Mouse (Mus musculus) testis, adult 2 months (tissue): Measurements from ENCODE around the gene Maea. TPM values are rescaled to one million over a fixed set of nuclear protein-coding genes. Genes with fewer than 3 reads are reported as not detected.

ENCODE experiments used
- H3K27ac ChIP-seq: fragments of 200-500 bp; 2 replicates; pipeline ENCODE4 v1.5.1; 2012; ENCODE audit warnings: low read depth, low read length; ENCODE audit not compliant: control insufficient read depth, insufficient read depth
- H3K27me3 ChIP-seq: fragments of 200-500 bp; 2 replicates; pipeline ENCODE4 v1.6.1; 2012; ENCODE audit warnings: mild to moderate bottlenecking, low read length, moderate library complexity; ENCODE audit not compliant: control insufficient read depth, insufficient read depth
- H3K36me3 ChIP-seq: fragments of 200-500 bp; 2 replicates; pipeline ENCODE4 v1.6.1; 2012; ENCODE audit warnings: mild to moderate bottlenecking, low read length; ENCODE audit not compliant: control insufficient read depth, insufficient read depth
- H3K4me1 ChIP-seq: fragments of 200-500 bp; 2 replicates; pipeline ENCODE4 v1.6.1; 2012; ENCODE audit warnings: low read length; ENCODE audit not compliant: control insufficient read depth, insufficient read depth
- H3K4me3 ChIP-seq: fragments of 200-500 bp; 2 replicates; pipeline ENCODE4 v1.5.1; 2012; ENCODE audit warnings: low read depth, mild to moderate bottlenecking, low read length, moderate library complexity, mixed read lengths; ENCODE audit not compliant: control insufficient read depth
- CTCF ChIP-seq: fragments of 200-500 bp; IDR thresholded peaks from 2 replicates; pipeline ENCODE4 v1.5.1; 2012; ENCODE audit warnings: low read depth, mild to moderate bottlenecking, inconsistent platforms, low read length, moderate library complexity; ENCODE audit not compliant: control insufficient read depth, insufficient read depth, insufficient replicate concordance
- POLR2A ChIP-seq: fragments of 200-500 bp; IDR thresholded peaks from 2 replicates; pipeline ENCODE4 v1.6.1; 2012; ENCODE audit warnings: low read depth, mild to moderate bottlenecking, inconsistent platforms, low read length, moderate library complexity; ENCODE audit not compliant: control insufficient read depth
- polyA plus RNA-seq: library from polyadenylated mRNA; depleted of rRNA; stranded (reverse); fragments of >200 nt; gene quantifications from 2 replicates; pipeline ENCODE4 v1.2.3, GENCODE M21; 2012

Maea gene
- polyA plus RNA-seq, 1 experiment = 98.3 TPM

DNA sequence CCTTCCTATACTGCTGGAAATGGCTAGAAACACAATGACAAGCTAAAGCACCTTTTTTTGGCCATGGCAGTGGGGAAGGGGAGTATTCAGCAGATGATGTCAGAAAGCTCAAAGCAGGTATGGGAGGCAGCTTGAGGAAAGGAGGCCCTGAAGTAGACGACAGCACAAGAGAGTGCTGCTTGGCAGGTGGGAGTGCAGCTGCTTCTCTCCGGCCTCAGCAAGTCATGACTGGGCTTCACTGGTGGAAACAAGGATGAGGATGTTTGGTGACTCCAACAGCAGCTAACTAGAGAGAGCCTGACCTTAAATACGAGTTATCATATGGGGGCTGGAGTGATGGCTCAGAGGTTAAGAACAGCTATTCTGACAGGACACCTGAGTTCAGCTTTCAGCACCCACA lies 12.3 kb downstream of the Maea start:
- H3K27ac ChIP-seq = no peak overlapping the region
- H3K4me1 ChIP-seq = no peaks in the 10 kb centered on the region
- H3K36me3 ChIP-seq = no peaks in the 10 kb centered on the region; the same call in 1 of the 2 replicates
- no peaks in the 10 kb centered on the region for H3K27me3 ChIP-seq
- TF ChIP-seq POLR2A (no peak), CTCF (no peak)
- no peak overlapping the region for H3K4me3 ChIP-seq

DNA sequence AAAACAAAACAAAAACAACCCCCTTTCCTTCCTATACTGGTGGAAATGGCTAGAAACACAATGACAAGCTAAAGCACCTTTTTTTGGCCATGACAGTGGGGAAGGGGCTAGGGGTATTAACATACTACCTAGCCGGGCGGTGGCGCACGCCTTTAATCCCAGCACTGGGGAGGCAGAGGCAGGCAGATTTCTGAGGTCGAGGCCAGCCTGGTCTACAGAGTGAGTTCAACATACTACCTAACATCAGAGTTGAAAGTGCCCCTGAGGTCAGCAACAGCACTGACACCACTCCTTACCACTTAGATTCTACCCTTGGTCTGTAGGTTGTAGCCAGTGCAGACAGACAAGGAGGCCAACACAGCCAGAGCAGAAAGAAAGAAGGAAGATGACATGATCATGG lies 13.9 kb downstream of the Maea start:
- no peak for TF ChIP-seq POLR2A
- TF ChIP-seq CTCF = no peak
- Histone ChIP-seq H3K27me3 (no peaks in the 10 kb centered on the region), H3K4me3 (no peak overlapping the region), H3K4me1 (no peaks in the 10 kb centered on the region), H3K27ac (no peak overlapping the region), H3K36me3 (no peaks in the 10 kb centered on the region; the same call in 1 of the 2 replicates)

DNA sequence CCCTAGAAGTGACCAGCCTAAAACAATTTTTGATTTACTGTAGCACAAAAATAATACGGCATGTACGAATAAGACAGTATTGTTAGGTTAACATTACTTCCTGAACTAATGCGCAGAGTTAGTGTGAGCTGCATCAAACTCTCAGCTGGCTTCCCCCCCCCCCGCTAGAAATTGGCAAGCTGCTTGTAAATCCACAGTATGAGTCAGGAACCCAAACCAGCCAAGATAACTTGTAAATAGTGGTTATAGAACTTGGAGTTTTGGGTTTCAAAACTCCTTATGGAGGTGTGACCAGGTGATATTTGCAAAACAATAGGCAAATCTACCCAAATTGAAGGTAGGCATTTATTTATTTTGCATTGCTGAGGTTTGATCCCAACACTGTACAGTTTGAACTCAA lies 14.4 kb downstream of the Maea start:
- Histone ChIP-seq H3K4me1 (no peaks in the 10 kb centered on the region), H3K27ac (no peak overlapping the region), H3K4me3 (no peak overlapping the region), H3K27me3 (no peaks in the 10 kb centered on the region), H3K36me3 (no peaks in the 10 kb centered on the region; the same call in 1 of the 2 replicates)
- TF ChIP-seq POLR2A (no peak), CTCF (no peak)

DNA sequence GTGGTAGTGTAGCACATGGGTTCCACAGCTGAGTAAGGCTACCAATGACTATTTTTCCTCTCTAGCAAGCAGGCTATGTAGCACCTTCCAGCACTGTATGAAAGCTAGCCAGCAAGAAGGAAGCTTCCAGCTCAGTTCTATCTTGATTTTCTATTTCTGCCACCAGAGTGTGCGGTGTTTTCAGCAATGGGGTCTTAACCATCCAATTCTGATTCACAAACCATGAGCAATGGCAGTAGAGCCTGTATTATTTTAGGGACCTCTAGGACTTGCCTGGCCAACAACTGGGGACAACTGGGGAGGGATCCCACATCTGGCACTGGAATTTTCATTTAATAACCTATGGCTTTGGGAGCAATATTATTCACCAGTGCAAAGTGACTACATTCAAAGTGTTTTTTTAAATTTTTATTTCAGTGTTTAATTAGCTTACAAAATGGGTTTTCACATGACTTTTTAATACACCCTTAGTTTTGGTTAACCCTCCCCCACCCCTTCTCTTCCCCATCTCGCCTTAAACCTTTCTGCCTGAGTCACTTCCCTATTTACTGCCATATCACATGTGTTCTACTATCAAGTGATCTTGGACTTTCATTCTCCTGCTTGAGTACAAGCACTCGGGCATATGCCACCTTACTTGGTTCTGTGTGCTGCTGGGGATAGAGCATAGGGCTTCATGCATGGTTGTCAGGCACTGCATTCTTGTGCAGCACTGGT lies 16.4 kb downstream of the Maea start:
- no peak for TF ChIP-seq CTCF
- no peak for TF ChIP-seq POLR2A
- H3K27ac ChIP-seq = no peak overlapping the region
- no peaks in the 10 kb centered on the region for H3K27me3 ChIP-seq
- no peaks in the 10 kb centered on the region for H3K36me3 ChIP-seq
- no peaks in the 10 kb centered on the region for H3K4me1 ChIP-seq
- no peak overlapping the region for H3K4me3 ChIP-seq

DNA sequence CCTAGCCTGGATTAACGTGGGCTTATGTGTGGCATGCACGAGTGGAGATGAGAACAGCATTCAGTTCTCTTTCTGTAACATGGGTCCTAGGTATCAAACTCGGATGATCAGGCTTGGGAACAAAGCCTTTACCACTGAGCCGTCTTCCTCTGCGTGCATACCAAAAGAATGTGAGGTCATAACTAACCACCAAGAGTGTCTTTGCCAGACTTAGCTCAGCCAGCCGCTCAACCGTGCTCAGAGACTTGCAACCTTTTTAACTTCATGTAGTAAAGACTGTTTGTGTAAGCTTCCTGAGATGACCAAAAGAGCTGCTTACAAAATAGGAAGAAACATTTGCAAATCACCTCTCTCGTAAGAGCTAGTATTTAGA lies 16.9 kb downstream of the Maea start:
- no peaks in the 10 kb centered on the region for H3K36me3 ChIP-seq
- H3K4me3 ChIP-seq = no peak overlapping the region
- H3K4me1 ChIP-seq = no peaks in the 10 kb centered on the region
- H3K27ac ChIP-seq = no peak overlapping the region
- TF ChIP-seq CTCF (no peak), POLR2A (no peak)
- H3K27me3 ChIP-seq = no peaks in the 10 kb centered on the region

DNA sequence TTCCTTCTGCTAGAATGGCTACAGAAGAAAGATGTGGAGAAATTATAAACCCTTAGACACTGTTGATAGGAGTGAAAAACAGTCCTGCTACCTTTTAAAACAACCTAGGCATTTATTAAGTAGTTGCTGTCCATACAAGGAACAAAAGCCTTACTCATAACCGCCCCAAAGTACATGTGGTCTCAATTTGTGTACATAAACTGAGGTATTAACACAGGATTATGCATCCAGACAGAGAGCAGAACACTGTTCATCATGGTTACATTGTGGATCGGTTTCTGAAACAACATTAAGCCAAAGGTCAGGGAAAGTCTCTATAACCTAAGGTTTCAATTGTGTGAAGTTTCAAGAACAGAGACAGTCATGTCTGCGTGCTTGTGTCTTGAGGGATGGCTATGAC lies 17.7 kb downstream of the Maea start:
- Histone ChIP-seq H3K27me3 (no peaks in the 10 kb centered on the region), H3K27ac (no peak overlapping the region), H3K36me3 (no peaks in the 10 kb centered on the region), H3K4me1 (no peaks in the 10 kb centered on the region), H3K4me3 (no peak overlapping the region)
- no peak for TF ChIP-seq CTCF
- TF ChIP-seq POLR2A = no peak

DNA sequence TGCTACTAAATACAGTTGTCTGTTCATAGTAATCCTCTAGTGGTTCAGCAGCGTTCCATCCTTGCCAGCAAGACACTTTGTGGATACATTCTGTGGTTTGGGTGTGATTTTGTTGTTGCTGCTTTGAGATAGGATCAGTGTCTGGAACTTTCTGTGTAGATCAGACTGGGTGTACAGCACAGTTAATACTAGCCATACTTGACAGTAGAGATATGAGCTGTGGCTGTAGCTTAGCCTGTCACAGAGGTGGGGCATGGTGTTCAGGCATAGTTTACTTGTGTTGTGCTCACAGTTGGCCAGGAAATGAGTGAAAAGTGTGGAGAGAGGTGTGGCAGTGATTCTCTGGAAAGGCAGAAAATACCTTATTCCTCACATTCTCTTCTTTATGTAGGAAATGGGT lies 22.2 kb downstream of the Maea start:
- Histone ChIP-seq H3K27ac (no peak overlapping the region), H3K4me1 (no peaks in the 10 kb centered on the region), H3K4me3 (no peak overlapping the region), H3K36me3 (peaks cover 2% of the 10 kb centered on the region), H3K27me3 (no peaks in the 10 kb centered on the region)
- TF ChIP-seq POLR2A (no peak), CTCF (no peak)

DNA sequence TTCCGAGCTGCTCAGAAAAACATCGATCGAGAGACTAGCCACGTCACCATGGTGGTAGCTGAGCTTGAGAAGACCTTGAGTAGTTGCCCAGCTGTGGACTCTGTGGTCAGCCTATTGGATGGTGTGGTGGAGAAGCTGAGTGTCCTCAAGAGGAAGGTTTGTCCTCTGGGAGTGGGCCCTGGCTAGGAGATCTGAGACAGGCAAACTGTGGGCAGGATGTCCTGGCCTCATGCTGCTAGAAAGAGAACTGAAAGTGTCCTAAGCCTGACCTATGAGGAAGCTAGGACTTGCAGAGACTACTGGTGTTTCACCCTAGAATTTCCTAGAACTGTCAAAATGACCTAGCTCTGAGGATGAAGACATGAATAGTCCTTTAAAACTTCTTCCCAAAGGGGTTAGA lies 23.2 kb downstream of the Maea start:
- no peaks in the 10 kb centered on the region for H3K27me3 ChIP-seq
- no peaks in the 10 kb centered on the region for H3K4me1 ChIP-seq
- H3K4me3 ChIP-seq = no peak overlapping the region
- H3K36me3 ChIP-seq = peaks cover 3% of the 10 kb centered on the region
- no peak for TF ChIP-seq POLR2A
- no peak for TF ChIP-seq CTCF
- H3K27ac ChIP-seq = no peak overlapping the region
